Mouse (Mus musculus) layer of hippocampus, adult 18-20 months (tissue): ENCODE measurements around the gene Syne3. TPM values are rescaled to one million over a fixed set of nuclear protein-coding genes. Genes with fewer than 3 reads are reported as not detected.

Source experiments
- DNase-seq, 2 experiments: peaks; one replicate each; pipeline ENCODE4 v3.0.0; 2022; ENCODE audit warnings: low spot score in 2 of 2
- total RNA-seq, 2 experiments: library from RNA; stranded (reverse); gene quantifications; 2 replicates each; pipeline ENCODE4 v1.2.3; 2021

The Syne3 gene
- total RNA-seq, 2 experiments from 2014 or later: 2.0 to 2.3 TPM

GRCm38 (mm10) chr12:105000487-105001283 lies 8.9 kb downstream of the Syne3 start:
- DNase-seq: no peak

GRCm38 (mm10) chr12:104999171-104999570 lies 10.4 kb downstream of the Syne3 start:
- no peak for DNase-seq

- DNase-seq: no peak
Observed at GRCm38 (mm10) chr12:104998541-104998940, 11.1 kb downstream of the Syne3 start.

- no peak for DNase-seq
Observed at GRCm38 (mm10) chr12:104997641-104998293, 11.8 kb downstream of the Syne3 start.

GRCm38 (mm10) chr12:104997159-104997558 lies 12.4 kb downstream of the Syne3 start:
- DNase-seq: no peak

GRCm38 (mm10) chr12:104996012-104996728 lies 13.4 kb downstream of the Syne3 start:
- no peak for DNase-seq

- no peak for DNase-seq
Observed at GRCm38 (mm10) chr12:104995259-104995876, 14.2 kb downstream of the Syne3 start.

GRCm38 (mm10) chr12:104992838-104993237 lies 16.8 kb downstream of the Syne3 start:
- DNase-seq: no peak

GRCm38 (mm10) chr12:104992123-104992741 lies 17.4 kb downstream of the Syne3 start:
- no peak for DNase-seq

GRCm38 (mm10) chr12:104990741-104991454 lies 18.7 kb downstream of the Syne3 start:
- no peak for DNase-seq

- no peak for DNase-seq
Observed at GRCm38 (mm10) chr12:104987936-104988335, 21.7 kb downstream of the Syne3 start.

GRCm38 (mm10) chr12:104986781-104987180 lies 22.8 kb downstream of the Syne3 start:
- no peak for DNase-seq

- no peak for DNase-seq
Observed at GRCm38 (mm10) chr12:104986001-104986400, 23.6 kb downstream of the Syne3 start.

- no peak for DNase-seq
Observed at GRCm38 (mm10) chr12:104985088-104985487, 24.5 kb downstream of the Syne3 start.

- no peak for DNase-seq
Observed at GRCm38 (mm10) chr12:104983476-104983875, 26.1 kb downstream of the Syne3 start.

GRCm38 (mm10) chr12:104978943-104979723 lies 30.5 kb downstream of the Syne3 start:
- DNase-seq: peak in 1 of 2 experiments; percentile 10

GRCm38 (mm10) chr12:104978420-104978819 lies 31.2 kb downstream of the Syne3 start:
- peak in 1 of 2 experiments; percentile 15 for DNase-seq

GRCm38 (mm10) chr12:104976903-104977302 lies 32.7 kb downstream of the Syne3 start:
- no peak for DNase-seq

GRCm38 (mm10) chr12:104976331-104976817 lies 33.2 kb downstream of the Syne3 start:
- DNase-seq: no peak
